Mouse (Mus musculus) stomach, embryonic 16.5 days (tissue): Measurements from ENCODE around the gene Zfp609. TPM values are rescaled to one million over a fixed set of nuclear protein-coding genes. Genes with fewer than 3 reads are reported as not detected.

ENCODE experiments used
- ATAC-seq: fragments of 200-750 bp; cut with Nextera tagmentation; 2 replicates; pipeline ENCODE4 v1.8.0; 2017; ENCODE audit warnings: moderate number of reproducible peaks, moderate TSS enrichment; ENCODE audit not compliant: insufficient read depth, low FRiP score
- H3K27ac ChIP-seq: fragments of 300-500 bp; sonication (generic); 2 replicates; pipeline ENCODE4 v1.5.1; 2014; ENCODE audit warnings: low read length
- H3K27me3 ChIP-seq: fragments of 300-500 bp; sonication (generic); 2 replicates; pipeline ENCODE4 v1.6.1; 2014; ENCODE audit warnings: low read length, control low read depth, mixed read lengths; ENCODE audit not compliant: control insufficient read depth, insufficient read depth
- H3K36me3 ChIP-seq: fragments of 300-500 bp; sonication (generic); 2 replicates; pipeline ENCODE4 v1.6.1; 2014; ENCODE audit warnings: low read length; ENCODE audit not compliant: control insufficient read depth, insufficient read depth
- H3K4me1 ChIP-seq: fragments of 300-500 bp; sonication (generic); 2 replicates; pipeline ENCODE4 v1.6.1; 2014; ENCODE audit warnings: low read length, control low read depth, mixed read lengths; ENCODE audit not compliant: control insufficient read depth, insufficient read depth
- H3K4me2 ChIP-seq: fragments of 300-500 bp; sonication (generic); 2 replicates; pipeline ENCODE4 v1.6.1; 2014; ENCODE audit warnings: low read depth, low read length, mixed read lengths
- H3K4me3 ChIP-seq: fragments of 300-500 bp; sonication (generic); replicated peaks from 2 replicates; pipeline ENCODE4 v1.5.1; 2014; ENCODE audit warnings: mild to moderate bottlenecking, low read length
- H3K9ac ChIP-seq: fragments of 300-500 bp; sonication (generic); 2 replicates; pipeline ENCODE4 v1.6.1; 2014; ENCODE audit warnings: low read length
- H3K9me3 ChIP-seq: fragments of 300-500 bp; sonication (generic); replicated peaks from 2 replicates; pipeline ENCODE4 v1.6.1; 2016; ENCODE audit warnings: low read length, control low read depth; ENCODE audit not compliant: control insufficient read depth
- WGBS: fragments of 180-500 bp; shearing (Covaris S2); extraction: QIAGEN DNeasy Blood & Tissue Kit; methylation state at CpG from one replicate; pipeline ENCODE4 v1.1.7; 2014; 5-methylcytosine and 5-hydroxymethylcytosine counted together
- polyA plus RNA-seq: library from polyadenylated mRNA; unstranded; fragments of >200 nt; fragmentation: Nextera tagmentation; extraction: Ambion mirVana; gene quantifications from 2 replicates; pipeline ENCODE4 v1.2.1, GENCODE M21; 2015

Gene Zfp609
- polyA plus RNA-seq, 1 experiment from 2014 or later: 5.0 TPM

- 59% methylated on average over 8 of the region's 8 CpGs for whole genome bisulfite sequencing
- no peak overlapping the region for H3K4me2 ChIP-seq
Measured at GRCm38 (mm10) chr9:65759992-65760391, 67.4 kb downstream of the Zfp609 start.

GRCm38 (mm10) chr9:65759256-65759655 lies 68.1 kb downstream of the Zfp609 start:
- no peak overlapping the region for H3K9ac ChIP-seq
- no peaks in the 10 kb centered on the region for H3K9me3 ChIP-seq
- WGBS: 89% methylated on average over 5 of the region's 5 CpGs
- no peak overlapping the region for H3K27ac ChIP-seq
- no peak overlapping the region for H3K4me2 ChIP-seq
- no peaks in the 10 kb centered on the region for H3K36me3 ChIP-seq
- no peak overlapping the region for H3K4me3 ChIP-seq
- H3K4me1 ChIP-seq: no peaks in the 10 kb centered on the region
- no peaks in the 10 kb centered on the region for H3K27me3 ChIP-seq
- ATAC-seq: no peak

More at GRCm38 (mm10) chr9:65759992-65760391, 67.4 kb downstream of the Zfp609 start:
- Histone ChIP-seq H3K4me3 (no peak overlapping the region), H3K27ac (no peak overlapping the region), H3K4me1 (no peaks in the 10 kb centered on the region), H3K36me3 (no peaks in the 10 kb centered on the region), H3K9me3 (no peaks in the 10 kb centered on the region), H3K9ac (no peak overlapping the region), H3K27me3 (no peaks in the 10 kb centered on the region)
- no peak for ATAC-seq

GRCm38 (mm10) chr9:65757826-65758225 lies 69.5 kb downstream of the Zfp609 start:
- Histone ChIP-seq H3K9me3 (no peaks in the 10 kb centered on the region), H3K4me1 (no peaks in the 10 kb centered on the region), H3K36me3 (no peaks in the 10 kb centered on the region), H3K4me3 (no peak overlapping the region), H3K27ac (no peak overlapping the region), H3K4me2 (no peak overlapping the region), H3K27me3 (no peaks in the 10 kb centered on the region), H3K9ac (no peak overlapping the region)
- ATAC-seq: no peak
- WGBS: 64% methylated on average over 3 of the region's 3 CpGs

- Histone ChIP-seq H3K27ac (no peak overlapping the region), H3K36me3 (no peaks in the 10 kb centered on the region), H3K4me2 (no peak overlapping the region), H3K27me3 (no peaks in the 10 kb centered on the region), H3K4me1 (no peaks in the 10 kb centered on the region), H3K9me3 (no peaks in the 10 kb centered on the region), H3K4me3 (no peak overlapping the region), H3K9ac (no peak overlapping the region)
- WGBS: 91% methylated on average over 7 of the region's 7 CpGs
- no peak for ATAC-seq
Measured at GRCm38 (mm10) chr9:65755673-65756375, 71.5 kb downstream of the Zfp609 start.

- no peak overlapping the region for H3K27ac ChIP-seq
- 89% methylated on average over 1 of the region's 1 CpGs for WGBS
- H3K4me1 ChIP-seq: no peaks in the 10 kb centered on the region
- H3K9ac ChIP-seq: no peak overlapping the region
- no peak for ATAC-seq
- no peak overlapping the region for H3K4me2 ChIP-seq
- H3K4me3 ChIP-seq: no peak overlapping the region
- H3K36me3 ChIP-seq: no peaks in the 10 kb centered on the region
- no peaks in the 10 kb centered on the region for H3K27me3 ChIP-seq
- H3K9me3 ChIP-seq: no peaks in the 10 kb centered on the region
Measured at GRCm38 (mm10) chr9:65755164-65755563, 72.2 kb downstream of the Zfp609 start.

GRCm38 (mm10) chr9:65752632-65753031 lies 74.7 kb downstream of the Zfp609 start:
- Histone ChIP-seq H3K27me3 (no peaks in the 10 kb centered on the region), H3K4me1 (no peaks in the 10 kb centered on the region), H3K4me2 (no peak overlapping the region), H3K27ac (no peak overlapping the region), H3K4me3 (no peak overlapping the region), H3K36me3 (no peaks in the 10 kb centered on the region), H3K9ac (no peak overlapping the region), H3K9me3 (no peaks in the 10 kb centered on the region)
- no peak for ATAC-seq
- WGBS: 93% methylated on average over 3 of the region's 3 CpGs

GRCm38 (mm10) chr9:65751906-65752305 lies 75.5 kb downstream of the Zfp609 start:
- H3K27ac ChIP-seq: no peak overlapping the region
- 93% methylated on average over 7 of the region's 7 CpGs for WGBS

GRCm38 (mm10) chr9:65748102-65748501 lies 79.3 kb downstream of the Zfp609 start:
- Histone ChIP-seq H3K4me1 (peaks cover 16% of the 10 kb centered on the region), H3K4me2 (no peak overlapping the region), H3K9me3 (no peaks in the 10 kb centered on the region), H3K4me3 (no peak overlapping the region), H3K27ac (no peak overlapping the region), H3K9ac (no peak overlapping the region), H3K36me3 (no peaks in the 10 kb centered on the region), H3K27me3 (no peaks in the 10 kb centered on the region)
- no peak for ATAC-seq
- WGBS: 69% methylated on average over 4 of the region's 4 CpGs

More at GRCm38 (mm10) chr9:65751906-65752305, 75.5 kb downstream of the Zfp609 start:
- Histone ChIP-seq H3K27me3 (no peaks in the 10 kb centered on the region), H3K9me3 (no peaks in the 10 kb centered on the region), H3K4me1 (no peaks in the 10 kb centered on the region), H3K9ac (no peak overlapping the region), H3K4me3 (no peak overlapping the region), H3K4me2 (no peak overlapping the region), H3K36me3 (no peaks in the 10 kb centered on the region)
- ATAC-seq: no peak

- Histone ChIP-seq H3K4me3 (no peak overlapping the region), H3K9ac (no peak overlapping the region), H3K4me1 (peaks cover 16% of the 10 kb centered on the region), H3K27ac (no peak overlapping the region), H3K4me2 (no peak overlapping the region), H3K27me3 (no peaks in the 10 kb centered on the region), H3K9me3 (no peaks in the 10 kb centered on the region), H3K36me3 (no peaks in the 10 kb centered on the region)
- WGBS: 78% methylated on average over 2 of the region's 2 CpGs
- ATAC-seq: no peak
Measured at GRCm38 (mm10) chr9:65746479-65746878, 80.9 kb downstream of the Zfp609 start.
